Mouse (Mus musculus) left cerebral cortex, postnatal 10 days (tissue): ENCODE results near the gene Dis3l2. TPM values are rescaled to one million over a fixed set of nuclear protein-coding genes. Genes with fewer than 3 reads are reported as not detected.

Experiments used
- DNase-seq, 2 experiments: peaks; one replicate each; pipeline ENCODE4 v3.0.0; 2021 to 2022; ENCODE audit warnings: low spot score in 2 of 2, mixed read lengths in 1 of 2; ENCODE audit errors: extremely low spot score in 1 of 2
- intact Hi-C: fragments of 180-260 bp; cut with DNase I; formaldehyde crosslinking; loops from one replicate; pipeline ENCODE4 v1.15.1; 2025
- total RNA-seq, 2 experiments: library from RNA; stranded (reverse); gene quantifications; 2 replicates each; pipeline ENCODE4 v1.2.3; 2021

Dis3l2 gene
- total RNA-seq, 2 experiments from 2014 or later: 29.7 to 30.2 TPM

- intact Hi-C loops: no loop called here
- DNase-seq: no peak
Measured at GRCm38 (mm10) chr1:86713054-86713453, 9.4 kb downstream of the Dis3l2 start.

GRCm38 (mm10) chr1:86718190-86718589 lies 14.6 kb downstream of the Dis3l2 start:
- intact Hi-C loops: no loop called here
- DNase-seq: no peak

GRCm38 (mm10) chr1:86719391-86719790 lies 15.8 kb downstream of the Dis3l2 start:
- DNase-seq: no peak
- intact Hi-C loops: no loop called here

- DNase-seq: no peak
- intact Hi-C loops: no loop called here
Measured at GRCm38 (mm10) chr1:86733160-86733821, 29.7 kb downstream of the Dis3l2 start.

GRCm38 (mm10) chr1:86736414-86736813 lies 32.8 kb downstream of the Dis3l2 start:
- no peak for DNase-seq
- intact Hi-C loops: no loop called here

- intact Hi-C loops: no loop called here
- DNase-seq: no peak
Measured at GRCm38 (mm10) chr1:86742896-86743295, 39.3 kb downstream of the Dis3l2 start.

- intact Hi-C loops: no loop called here
- DNase-seq: no peak
Measured at GRCm38 (mm10) chr1:86747034-86747433, 43.4 kb downstream of the Dis3l2 start.

GRCm38 (mm10) chr1:86750094-86750493 lies 46.5 kb downstream of the Dis3l2 start:
- intact Hi-C loops: no loop called here

GRCm38 (mm10) chr1:86753416-86753815 lies 49.8 kb downstream of the Dis3l2 start:
- DNase-seq: no peak
- intact Hi-C loops: no loop called here

More at GRCm38 (mm10) chr1:86750094-86750493, 46.5 kb downstream of the Dis3l2 start:
- no peak for DNase-seq

- DNase-seq: no peak
- intact Hi-C loops: no loop called here
Measured at GRCm38 (mm10) chr1:86754335-86754734, 50.7 kb downstream of the Dis3l2 start.

GRCm38 (mm10) chr1:86758091-86758490 lies 54.5 kb downstream of the Dis3l2 start:
- intact Hi-C loops: no loop called here
- DNase-seq: no peak

- DNase-seq: no peak
- intact Hi-C loops: no loop called here
Measured at GRCm38 (mm10) chr1:86762161-86762560, 58.6 kb downstream of the Dis3l2 start.

- intact Hi-C loops: no loop called here
- DNase-seq: no peak
Measured at GRCm38 (mm10) chr1:86801241-86801640, 97.6 kb downstream of the Dis3l2 start.

GRCm38 (mm10) chr1:86811756-86812155 lies 108.1 kb downstream of the Dis3l2 start:
- DNase-seq: no peak
- intact Hi-C loops: no loop called here

- no peak for DNase-seq
- intact Hi-C loops: no loop called here
Measured at GRCm38 (mm10) chr1:86822266-86822665, 118.7 kb downstream of the Dis3l2 start.

- intact Hi-C loops: no loop called here
- no peak for DNase-seq
Measured at GRCm38 (mm10) chr1:86834351-86834987, 130.9 kb downstream of the Dis3l2 start.

GRCm38 (mm10) chr1:86834988-86835387 lies 131.4 kb downstream of the Dis3l2 start:
- intact Hi-C loops: no loop called here
- no peak for DNase-seq

GRCm38 (mm10) chr1:86850754-86851153 lies 147.1 kb downstream of the Dis3l2 start:
- DNase-seq: no peak
- intact Hi-C loops: no loop called here

GRCm38 (mm10) chr1:86858876-86859275 lies 155.3 kb downstream of the Dis3l2 start:
- no peak for DNase-seq
- intact Hi-C loops: no loop called here

GRCm38 (mm10) chr1:86859371-86859770 lies 155.8 kb downstream of the Dis3l2 start:
- intact Hi-C loops: no loop called here
- no peak for DNase-seq

- intact Hi-C loops: no loop called here
Measured at GRCm38 (mm10) chr1:86873745-86874144, 170.1 kb downstream of the Dis3l2 start.

More at GRCm38 (mm10) chr1:86873745-86874144, 170.1 kb downstream of the Dis3l2 start:
- DNase-seq: no peak
